Mouse (Mus musculus): ENCODE results near the gene Teddm3. TPM values are rescaled to one million over a fixed set of nuclear protein-coding genes. Genes with fewer than 3 reads are reported as not detected.
"Not testable (repeated sequence)": the region's sequence is repeated elsewhere in the genome, so short reads cannot be mapped to it uniquely, and the experiment has no call there.

The Teddm3 gene
- polyA plus RNA-seq, 1 experiment from 2014 or later: not detected

- H3K4me3 ChIP-seq (ENCODE audit: low read depth, low read length); H3K27ac ChIP-seq (replicated peaks; ENCODE audit: low read depth, low read length); H3K4me2 ChIP-seq (ENCODE audit: low read depth, severe bottlenecking); H3K9ac ChIP-seq (ENCODE audit: low read length); H3K9me3 ChIP-seq (ENCODE audit: control insufficient read depth, low read length); H3K27me3 ChIP-seq (ENCODE audit: control insufficient read depth, insufficient read depth, low read length); H3K36me3 ChIP-seq (ENCODE audit: control insufficient read depth, insufficient read depth, low read length); DNase-seq (ENCODE audit: low spot score); ATAC-seq (ENCODE audit: insufficient number of reproducible peaks, low FRiP score, low TSS enrichment, low read depth); H3K4me1 ChIP-seq (ENCODE audit: control insufficient read depth, insufficient read depth, low read length): not testable (repeated sequence)
- WGBS: 87% methylated on average over 3 of the region's 3 CpGs
These were observed 26.1 kb downstream of the Teddm3 start for GRCm38 (mm10) chr16:21127666-21128065.

GRCm38 (mm10) chr16:21122776-21123175 lies 31.0 kb downstream of the Teddm3 start:
- not testable (repeated sequence) for DNase-seq (ENCODE audit: low spot score); H3K9me3 ChIP-seq (ENCODE audit: control insufficient read depth, low read length); H3K4me1 ChIP-seq (ENCODE audit: control insufficient read depth, insufficient read depth, low read length); H3K27me3 ChIP-seq (ENCODE audit: control insufficient read depth, insufficient read depth, low read length); ATAC-seq (ENCODE audit: insufficient number of reproducible peaks, low FRiP score, low TSS enrichment, low read depth); H3K4me3 ChIP-seq (ENCODE audit: low read depth, low read length); H3K9ac ChIP-seq (ENCODE audit: low read length); H3K4me2 ChIP-seq (ENCODE audit: low read depth, severe bottlenecking); H3K36me3 ChIP-seq (ENCODE audit: control insufficient read depth, insufficient read depth, low read length); H3K27ac ChIP-seq (replicated peaks; ENCODE audit: low read depth, low read length)
- 89% methylated on average over 2 of the region's 2 CpGs for WGBS

DNA sequence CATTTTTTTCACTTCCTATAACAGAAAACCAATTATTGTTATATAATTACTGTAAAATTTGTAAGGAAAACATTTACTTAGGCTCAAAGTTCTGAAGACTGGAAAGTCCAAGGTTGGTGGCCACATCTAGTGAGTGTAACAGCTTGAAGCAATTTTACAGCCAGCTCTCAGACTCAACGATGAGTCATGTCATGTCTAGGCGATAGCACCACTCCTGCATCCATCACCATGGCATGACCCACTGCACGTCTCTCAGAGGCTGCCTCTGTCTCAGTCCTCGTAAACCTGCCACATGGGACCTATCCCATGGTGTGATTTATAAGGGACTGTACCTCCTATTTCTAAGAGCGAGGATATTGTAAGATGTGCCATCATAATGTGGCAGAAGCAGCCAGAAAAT lies 37.7 kb downstream of the Teddm3 start:
- no peak overlapping the region for H3K4me3 ChIP-seq (ENCODE audit: low read depth, low read length)
- no peak for DNase-seq (ENCODE audit: low spot score)
- H3K9ac ChIP-seq (ENCODE audit: low read length): no peak overlapping the region
- no peak overlapping the region for H3K27ac ChIP-seq (replicated peaks; ENCODE audit: low read depth, low read length)
- no peak for ATAC-seq (ENCODE audit: insufficient number of reproducible peaks, low FRiP score, low TSS enrichment, low read depth)
- no peaks in the 10 kb centered on the region for H3K27me3 ChIP-seq (ENCODE audit: control insufficient read depth, insufficient read depth, low read length)
- no peaks in the 10 kb centered on the region for H3K36me3 ChIP-seq (ENCODE audit: control insufficient read depth, insufficient read depth, low read length)
- H3K4me2 ChIP-seq (ENCODE audit: low read depth, severe bottlenecking): no peak overlapping the region
- WGBS: 60% methylated on average over 5 of the region's 5 CpGs
- H3K4me1 ChIP-seq (ENCODE audit: control insufficient read depth, insufficient read depth, low read length): no peaks in the 10 kb centered on the region
- H3K9me3 ChIP-seq (ENCODE audit: control insufficient read depth, low read length): no peaks in the 10 kb centered on the region

DNA sequence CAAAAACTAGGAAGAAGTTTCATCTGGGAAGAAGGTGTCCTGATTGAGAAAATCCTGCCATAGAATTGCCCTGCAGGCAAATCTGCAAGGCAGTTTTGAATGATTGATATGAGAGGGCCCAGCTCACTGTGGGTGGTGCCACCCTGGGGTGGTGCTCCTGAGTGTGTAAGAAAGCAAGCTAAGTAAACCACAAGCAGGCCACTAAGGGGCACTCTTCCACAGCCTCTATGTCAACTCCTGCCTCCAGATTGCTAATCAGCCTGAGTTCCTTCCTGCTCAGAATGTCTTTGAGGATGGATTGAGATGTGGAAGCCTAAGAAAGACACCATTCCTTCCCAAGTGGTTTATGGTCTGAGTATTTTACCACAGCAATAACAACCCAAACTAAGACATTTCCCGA lies 44.3 kb downstream of the Teddm3 start:
- H3K9ac ChIP-seq (ENCODE audit: low read length): no peak overlapping the region
- no peaks in the 10 kb centered on the region for H3K4me1 ChIP-seq (ENCODE audit: control insufficient read depth, insufficient read depth, low read length)
- ATAC-seq (ENCODE audit: insufficient number of reproducible peaks, low FRiP score, low TSS enrichment, low read depth) (no peak), DNase-seq (ENCODE audit: low spot score) (no peak)
- H3K27me3 ChIP-seq (ENCODE audit: control insufficient read depth, insufficient read depth, low read length): no peaks in the 10 kb centered on the region
- H3K4me2 ChIP-seq (ENCODE audit: low read depth, severe bottlenecking): no peak overlapping the region
- H3K36me3 ChIP-seq (ENCODE audit: control insufficient read depth, insufficient read depth, low read length): no peaks in the 10 kb centered on the region
- no peak overlapping the region for H3K4me3 ChIP-seq (ENCODE audit: low read depth, low read length)
- no peak overlapping the region for H3K27ac ChIP-seq (replicated peaks; ENCODE audit: low read depth, low read length)
- H3K9me3 ChIP-seq (ENCODE audit: control insufficient read depth, low read length): no peaks in the 10 kb centered on the region
- 79% methylated on average over 1 of the region's 1 CpGs for WGBS

Other genes with a start within 250 kb of the Teddm3 start
- 33.1 and 35.7 TPM in 2 replicates for gene Ephb3, start 50.8 kb upstream of the Teddm3 start, polyA plus RNA-seq (2014; fragmentation: Nextera tagmentation; extraction: Ambion mirVana)

Data from limb, embryonic 11.5 days (tissue).